Mouse (Mus musculus) myocyte (in vitro differentiated cells): ENCODE data around the gene Nudt5.

ENCODE experiments used
- E2F4 ChIP-seq: IDR thresholded peaks from one replicate; pipeline ENCODE4 v1.6.1; 2011; ENCODE audit warnings: mild to moderate bottlenecking, control low read depth, moderate library complexity; ENCODE audit not compliant: insufficient read depth
- MYOG ChIP-seq, 3 experiments: IDR thresholded peaks; one replicate each; pipeline ENCODE4 v1.6.1; 2011; ENCODE audit warnings: control low read depth in 2 of 3, low read depth in 2 of 3, mild to moderate bottlenecking in 2 of 3; ENCODE audit not compliant: insufficient read length in 2 of 3, control insufficient read depth in 1 of 3, insufficient read depth in 1 of 3
- POLR2A ChIP-seq: IDR thresholded peaks from one replicate; pipeline ENCODE4 v1.6.1; 2011; ENCODE audit warnings: low read depth, mild to moderate bottlenecking, control low read depth, moderate library complexity; ENCODE audit not compliant: insufficient read length
- SRF ChIP-seq: IDR thresholded peaks from one replicate; pipeline ENCODE4 v1.6.1; 2011; ENCODE audit warnings: low read depth; ENCODE audit not compliant: control insufficient read depth, insufficient read length

GRCm38 (mm10) chr2:5851116-5851515 is 6.3 kb downstream of the Nudt5 start:
- TF ChIP-seq POLR2A (no peak), E2F4 (no peak), MYOG (IDR thresholded peaks at IDR 0.05; ENCODE audit: control insufficient read depth in 1 of 3, insufficient read depth in 1 of 3, insufficient read length in 2 of 3, low read depth in 2 of 3) (no peak), SRF (no peak)
